Mouse (Mus musculus) intestine, embryonic 14.5 days (tissue): ENCODE results near the gene Slc9a9. TPM values are rescaled to one million over a fixed set of nuclear protein-coding genes. Genes with fewer than 3 reads are reported as not detected.

ENCODE experiments used
- ATAC-seq: fragments of 200-750 bp; cut with Nextera tagmentation; replicated peaks from 2 replicates; pipeline ENCODE4 v1.8.0; 2017; ENCODE audit warnings: low read depth, moderate number of reproducible peaks, moderate TSS enrichment, moderate library complexity; ENCODE audit not compliant: low FRiP score, low TSS enrichment
- DNase-seq: peaks from one replicate; pipeline ENCODE4 v3.0.0-alpha.2; 2018; ENCODE audit warnings: low spot score
- H3K27ac ChIP-seq: fragments of 300-500 bp; sonication (generic); 2 replicates; pipeline ENCODE4 v1.5.1; 2014; ENCODE audit warnings: low read depth, mild to moderate bottlenecking, control low read depth
- H3K27me3 ChIP-seq: fragments of 300-500 bp; sonication (generic); replicated peaks from 2 replicates; pipeline ENCODE4 v1.6.1; 2014; ENCODE audit warnings: low read length, control low read depth; ENCODE audit not compliant: control insufficient read depth, insufficient read depth
- H3K36me3 ChIP-seq: fragments of 300-500 bp; sonication (generic); 2 replicates; pipeline ENCODE4 v1.6.1; 2014; ENCODE audit warnings: low read length, control low read depth; ENCODE audit not compliant: control insufficient read depth, insufficient read depth
- H3K4me1 ChIP-seq: fragments of 300-500 bp; sonication (generic); replicated peaks from 2 replicates; pipeline ENCODE4 v1.6.1; 2014; ENCODE audit warnings: low read length, control low read depth, mixed read lengths; ENCODE audit not compliant: control insufficient read depth, insufficient read depth
- H3K4me2 ChIP-seq: fragments of 300-500 bp; sonication (generic); 2 replicates; pipeline ENCODE4 v1.6.1; 2014; ENCODE audit warnings: low read length
- H3K4me3 ChIP-seq: fragments of 300-500 bp; sonication (generic); 2 replicates; pipeline ENCODE4 v1.5.1; 2014; ENCODE audit warnings: low read depth, low read length, control low read depth, mixed read lengths
- H3K9ac ChIP-seq: fragments of 300-500 bp; sonication (generic); 2 replicates; pipeline ENCODE4 v1.6.1; 2014; ENCODE audit warnings: mild to moderate bottlenecking, low read length
- H3K9me3 ChIP-seq: fragments of 300-500 bp; sonication (generic); 2 replicates; pipeline ENCODE4 v1.6.1; 2016; ENCODE audit warnings: low read length, control low read depth; ENCODE audit not compliant: control insufficient read depth
- WGBS: fragments of 180-500 bp; shearing (Covaris S2); extraction: QIAGEN DNeasy Blood & Tissue Kit; methylation state at CpG from one replicate; pipeline ENCODE4 v1.1.7; 2014; 5-methylcytosine and 5-hydroxymethylcytosine counted together
- polyA plus RNA-seq: library from polyadenylated mRNA; unstranded; fragments of >200 nt; fragmentation: Nextera tagmentation; extraction: Ambion mirVana; gene quantifications from 2 replicates; pipeline ENCODE4 v1.2.1, GENCODE M21; 2014

Slc9a9 gene
- polyA plus RNA-seq, 1 experiment from 2014 or later, result 2.9 TPM

GRCm38 (mm10) chr9:94732136-94732535 lies 62.4 kb downstream of the Slc9a9 start:
- Histone ChIP-seq H3K4me1 (no peaks in the 10 kb centered on the region), H3K9ac (no peak overlapping the region), H3K9me3 (no peaks in the 10 kb centered on the region), H3K27me3 (no peaks in the 10 kb centered on the region), H3K36me3 (no peaks in the 10 kb centered on the region), H3K4me3 (no peak overlapping the region), H3K27ac (no peak overlapping the region), H3K4me2 (no peak overlapping the region)
- 69% methylated on average over 6 of the region's 6 CpGs for WGBS
- DNase-seq (no peak), ATAC-seq (no peak)

GRCm38 (mm10) chr9:94732599-94733287 lies 63.0 kb downstream of the Slc9a9 start:
- Histone ChIP-seq H3K27me3 (no peaks in the 10 kb centered on the region), H3K27ac (no peak overlapping the region), H3K4me3 (no peak overlapping the region), H3K36me3 (no peaks in the 10 kb centered on the region), H3K4me2 (no peak overlapping the region), H3K9ac (no peak overlapping the region), H3K9me3 (no peaks in the 10 kb centered on the region), H3K4me1 (no peaks in the 10 kb centered on the region)
- ATAC-seq (peak; percentile 8; the same call in 1 of the 2 replicates), DNase-seq (no peak)
- WGBS, result 55% methylated on average over 8 of the region's 8 CpGs

DNA sequence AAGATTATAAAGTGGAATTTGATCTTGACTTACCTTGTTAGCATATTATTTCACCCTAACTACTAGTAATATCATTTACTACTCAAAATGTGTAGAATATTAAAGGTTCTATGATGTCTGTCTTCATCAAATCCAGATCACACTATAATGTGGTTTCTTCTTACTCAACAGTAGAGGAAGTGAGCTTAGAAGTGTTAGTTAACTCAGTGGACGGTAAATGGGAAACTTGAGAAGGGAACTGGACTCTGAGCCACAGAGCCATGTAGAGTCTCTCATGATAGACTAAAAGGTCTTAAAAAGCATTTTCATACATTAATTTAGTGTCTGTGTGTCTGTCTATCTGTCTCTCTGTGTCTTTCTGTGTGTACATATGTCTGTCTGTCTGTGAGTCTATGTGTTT lies 64.6 kb downstream of the Slc9a9 start:
- ATAC-seq, result no peak
- Histone ChIP-seq H3K9me3 (no peaks in the 10 kb centered on the region), H3K9ac (no peak overlapping the region), H3K27ac (no peak overlapping the region), H3K36me3 (no peaks in the 10 kb centered on the region), H3K27me3 (no peaks in the 10 kb centered on the region), H3K4me3 (no peak overlapping the region), H3K4me1 (no peaks in the 10 kb centered on the region), H3K4me2 (no peak overlapping the region)
- 81% methylated on average over 1 of the region's 1 CpGs for WGBS
- DNase-seq, result no peak

DNA sequence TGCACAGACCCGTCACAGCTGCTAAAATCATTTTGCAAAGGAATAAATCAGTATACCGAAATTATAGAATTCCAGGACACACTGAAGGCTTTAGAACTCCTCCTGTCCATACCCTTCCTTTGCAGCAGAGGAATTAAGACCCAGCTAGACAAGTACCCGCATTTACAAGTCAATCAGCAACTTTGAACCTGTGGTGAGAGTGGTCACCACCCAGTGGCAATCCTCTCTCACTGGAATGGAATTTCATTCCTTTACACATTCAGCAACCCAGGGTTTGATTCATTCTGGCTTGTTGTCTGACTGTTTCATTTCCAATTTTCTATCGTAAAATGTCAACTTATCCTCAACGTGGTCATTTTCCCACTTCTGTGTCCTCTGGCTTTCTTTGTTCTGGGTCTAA lies 67.5 kb downstream of the Slc9a9 start:
- H3K36me3 ChIP-seq, result no peaks in the 10 kb centered on the region
- WGBS, result 74% methylated on average over 5 of the region's 5 CpGs
- H3K4me2 ChIP-seq, result no peak overlapping the region
- no peak overlapping the region for H3K4me3 ChIP-seq
- ATAC-seq, result no peak
- H3K27me3 ChIP-seq, result no peaks in the 10 kb centered on the region
- no peak overlapping the region for H3K27ac ChIP-seq
- H3K4me1 ChIP-seq, result no peaks in the 10 kb centered on the region
- H3K9ac ChIP-seq, result no peak overlapping the region
- no peak for DNase-seq
- no peaks in the 10 kb centered on the region for H3K9me3 ChIP-seq

- H3K27me3 ChIP-seq, result no peaks in the 10 kb centered on the region
- WGBS, result 41% methylated on average over 6 of the region's 6 CpGs
- no peak overlapping the region for H3K9ac ChIP-seq
- H3K27ac ChIP-seq, result no peak overlapping the region
- no peaks in the 10 kb centered on the region for H3K4me1 ChIP-seq
- ATAC-seq (no peak; the same call in 1 of the 2 replicates), DNase-seq (peak; percentile 73)
- no peak overlapping the region for H3K4me2 ChIP-seq
- H3K9me3 ChIP-seq, result no peaks in the 10 kb centered on the region
- no peak overlapping the region for H3K4me3 ChIP-seq
- no peaks in the 10 kb centered on the region for H3K36me3 ChIP-seq
Measured at GRCm38 (mm10) chr9:94738555-94739427, 69.1 kb downstream of the Slc9a9 start.

DNA sequence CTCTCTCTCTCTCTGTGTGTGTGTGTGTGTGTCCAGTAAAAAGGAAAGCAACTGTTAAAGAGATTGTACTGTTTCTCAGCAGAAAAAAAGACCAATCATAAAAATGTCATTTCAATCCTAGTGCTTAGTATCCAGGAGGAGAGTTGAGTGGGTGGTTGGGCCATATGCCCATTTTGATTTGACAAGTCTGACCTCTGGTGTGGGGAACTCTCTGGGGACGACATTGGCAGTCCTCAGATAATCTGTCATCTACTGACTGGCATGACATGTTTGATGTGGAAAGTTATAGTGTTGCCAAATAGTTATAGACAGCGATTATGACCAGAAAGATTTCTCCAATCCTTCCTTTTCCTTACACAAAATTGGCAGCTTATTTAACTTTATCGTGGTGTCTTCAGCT lies 71.1 kb downstream of the Slc9a9 start:
- Histone ChIP-seq H3K9ac (no peak overlapping the region), H3K4me1 (no peaks in the 10 kb centered on the region), H3K4me3 (no peak overlapping the region), H3K9me3 (no peaks in the 10 kb centered on the region), H3K36me3 (no peaks in the 10 kb centered on the region), H3K27me3 (no peaks in the 10 kb centered on the region), H3K27ac (no peak overlapping the region), H3K4me2 (no peak overlapping the region)
- DNase-seq (no peak), ATAC-seq (no peak)
- WGBS, result 73% methylated on average over 3 of the region's 3 CpGs

DNA sequence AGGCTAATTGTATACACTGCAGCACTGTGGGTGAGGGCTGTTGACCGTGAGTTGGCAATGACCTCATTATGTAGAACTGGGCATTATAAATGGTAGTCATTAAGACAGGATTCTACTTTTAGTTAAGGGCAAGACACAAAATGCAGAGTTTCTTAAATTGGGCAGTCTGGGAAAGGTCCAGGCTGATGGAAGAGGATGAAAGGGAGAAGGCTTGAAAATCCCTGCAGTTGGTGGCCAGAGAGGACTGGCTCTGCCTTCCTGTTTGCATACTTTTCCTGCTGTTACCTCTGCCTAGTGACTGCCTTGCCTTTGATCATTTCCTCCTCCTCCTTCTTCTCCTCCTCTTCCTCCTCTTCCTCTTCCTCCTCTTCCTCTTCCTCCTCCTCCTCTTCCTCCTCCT lies 73.6 kb downstream of the Slc9a9 start:
- no peaks in the 10 kb centered on the region for H3K4me1 ChIP-seq
- no peaks in the 10 kb centered on the region for H3K9me3 ChIP-seq
- H3K27ac ChIP-seq, result no peak overlapping the region
- H3K4me3 ChIP-seq, result no peak overlapping the region
- ATAC-seq, result no peak
- H3K9ac ChIP-seq, result no peak overlapping the region
- 76% methylated on average over 1 of the region's 1 CpGs for WGBS
- H3K36me3 ChIP-seq, result no peaks in the 10 kb centered on the region
- H3K4me2 ChIP-seq, result no peak overlapping the region
- DNase-seq, result no peak
- no peaks in the 10 kb centered on the region for H3K27me3 ChIP-seq

DNA sequence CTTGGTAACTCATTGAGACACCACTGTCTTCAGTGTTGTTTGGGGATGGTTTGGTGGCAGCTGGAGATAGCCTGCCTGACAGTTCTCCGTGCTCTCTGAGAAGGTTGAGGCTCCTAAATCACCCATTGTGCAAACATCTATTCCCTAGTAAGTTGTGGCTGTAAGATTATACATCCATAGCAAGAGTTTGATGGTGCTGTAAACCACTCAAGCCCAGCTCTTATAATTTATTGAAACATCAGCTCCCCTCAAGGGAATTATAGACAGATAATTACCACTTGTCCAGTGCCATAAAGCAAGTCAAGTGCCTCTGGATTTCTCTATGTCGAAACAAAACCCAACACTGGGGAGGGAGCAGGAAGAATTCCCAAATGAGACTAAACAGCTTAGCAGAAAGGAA lies 78.8 kb downstream of the Slc9a9 start:
- Histone ChIP-seq H3K36me3 (no peaks in the 10 kb centered on the region), H3K9me3 (no peaks in the 10 kb centered on the region), H3K27ac (no peak overlapping the region), H3K4me2 (no peak overlapping the region), H3K4me1 (no peaks in the 10 kb centered on the region), H3K4me3 (no peak overlapping the region), H3K27me3 (no peaks in the 10 kb centered on the region), H3K9ac (no peak overlapping the region)
- 38% methylated on average over 2 of the region's 2 CpGs for WGBS
- ATAC-seq, result no peak
- no peak for DNase-seq
